Mouse (Mus musculus) megakaryocyte, adult 5-6 weeks (primary cell): ENCODE results near the gene Zcchc10. TPM values are rescaled to one million over a fixed set of nuclear protein-coding genes. Genes with fewer than 3 reads are reported as not detected.
"Not testable (repeated sequence)": the region's sequence is repeated elsewhere in the genome, so short reads cannot be mapped to it uniquely, and the experiment has no call there.

Source experiments
- ATAC-seq: 2 replicates; pipeline ENCODE4 v1.8.0; 2016; ENCODE audit warnings: mild to moderate bottlenecking, inconsistent platforms; ENCODE audit not compliant: poor library complexity, severe bottlenecking
- total RNA-seq, 2 experiments: library from RNA; stranded (forward) in 1 of 2; stranded (reverse) in 1 of 2; fragments of 153-499, 151-499 nt in 1 of 2; fragments of 221-1000, 200-1000 nt in 1 of 2; gene quantifications; 2 replicates each; pipeline versions ENCODE4 v1.2.3 to v1.2.4; 2015 to 2017

Gene Zcchc10
- total RNA-seq, 2 experiments from 2014 or later: 1.9 to 19.0 TPM

GRCm38 (mm10) chr11:53314770-53315173 lies 9.7 kb upstream of the Zcchc10 start:
- ATAC-seq: no peak

- no peak for ATAC-seq
Observed at GRCm38 (mm10) chr11:53316996-53317395, 7.5 kb upstream of the Zcchc10 start.

GRCm38 (mm10) chr11:53318041-53318440 lies 6.4 kb upstream of the Zcchc10 start:
- no peak for ATAC-seq

- not testable (repeated sequence) for ATAC-seq
Observed at GRCm38 (mm10) chr11:53318568-53318967, 5.9 kb upstream of the Zcchc10 start.

GRCm38 (mm10) chr11:53319867-53320266 lies 4.6 kb upstream of the Zcchc10 start:
- not testable (repeated sequence) for ATAC-seq

GRCm38 (mm10) chr11:53330325-53330724 lies 5.8 kb downstream of the Zcchc10 start:
- ATAC-seq: 0 out of 2 replicates have a peak, but pooled peaks have one; percentile 27

GRCm38 (mm10) chr11:53331121-53331520 lies 6.6 kb downstream of the Zcchc10 start:
- no peak for ATAC-seq

- no peak for ATAC-seq
Observed at GRCm38 (mm10) chr11:53332076-53332680, 7.7 kb downstream of the Zcchc10 start.

- ATAC-seq: no peak
Observed at GRCm38 (mm10) chr11:53335505-53336181, 11.2 kb downstream of the Zcchc10 start.

GRCm38 (mm10) chr11:53336182-53336571 lies 11.7 kb downstream of the Zcchc10 start:
- no peak for ATAC-seq

- no peak for ATAC-seq
Observed at GRCm38 (mm10) chr11:53336924-53337323, 12.4 kb downstream of the Zcchc10 start.

- ATAC-seq: no peak
Observed at GRCm38 (mm10) chr11:53337684-53338083, 13.2 kb downstream of the Zcchc10 start.

- ATAC-seq: not testable (repeated sequence)
Observed at GRCm38 (mm10) chr11:53341019-53341418, 16.5 kb downstream of the Zcchc10 start.

GRCm38 (mm10) chr11:53342711-53343110 lies 18.2 kb downstream of the Zcchc10 start:
- ATAC-seq: no peak

- peak; percentile 68 for ATAC-seq
Observed at GRCm38 (mm10) chr11:53345328-53345727, 20.8 kb downstream of the Zcchc10 start.

- ATAC-seq: no peak
Observed at GRCm38 (mm10) chr11:53345738-53346137, 21.3 kb downstream of the Zcchc10 start.

- peak; percentile 84 for ATAC-seq
Observed at GRCm38 (mm10) chr11:53350291-53351223, 26.1 kb downstream of the Zcchc10 start, which contains the start of gene Aff4. TSS of gene Aff4 (plus strand) at chr11:53350833.

GRCm38 (mm10) chr11:53351224-53351942 lies 26.9 kb downstream of the Zcchc10 start:
- ATAC-seq: peak; percentile 38

- ATAC-seq: no peak
Observed at GRCm38 (mm10) chr11:53351943-53352590, 27.6 kb downstream of the Zcchc10 start.

- ATAC-seq: no peak
Observed at GRCm38 (mm10) chr11:53358504-53359155, 34.2 kb downstream of the Zcchc10 start.
